Mouse (Mus musculus) forebrain, embryonic 13.5 days (tissue): ENCODE measurements at regions not wholly inside any gene's neighbourhood (a gene's known extent, or its start where the extent isn't known, plus 50 kb on each side); places are given as distances from the start of the nearest gene placed in this dataset.

Experiments used
- ATAC-seq: fragments of 200-750 bp; cut with Nextera tagmentation; 2 replicates; pipeline ENCODE4 v1.8.0; 2017
- H3K27ac ChIP-seq: fragments of 300-500 bp; sonication (generic); 2 replicates; pipeline ENCODE4 v1.5.1; 2015; ENCODE audit warnings: inconsistent platforms, mild to moderate bottlenecking, moderate library complexity
- H3K27me3 ChIP-seq: fragments of 300-500 bp; sonication (generic); 2 replicates; pipeline ENCODE4 v1.6.1; 2015; ENCODE audit warnings: mild to moderate bottlenecking, inconsistent platforms
- H3K36me3 ChIP-seq: fragments of 300-500 bp; sonication (generic); 2 replicates; pipeline ENCODE4 v1.6.1; 2015; ENCODE audit warnings: mild to moderate bottlenecking, inconsistent platforms; ENCODE audit not compliant: poor library complexity, severe bottlenecking
- H3K4me1 ChIP-seq: fragments of 300-500 bp; sonication (generic); 2 replicates; pipeline ENCODE4 v1.6.1; 2015; ENCODE audit warnings: inconsistent platforms
- H3K4me2 ChIP-seq: fragments of 300-500 bp; sonication (generic); 2 replicates; pipeline ENCODE4 v1.6.1; 2015; ENCODE audit warnings: inconsistent platforms, mild to moderate bottlenecking, moderate library complexity
- H3K4me3 ChIP-seq: fragments of 300-500 bp; sonication (generic); 2 replicates; pipeline ENCODE4 v1.5.1; 2015; ENCODE audit warnings: mild to moderate bottlenecking, inconsistent platforms
- H3K9ac ChIP-seq: fragments of 300-500 bp; sonication (generic); 2 replicates; pipeline ENCODE4 v1.6.1; 2015; ENCODE audit warnings: mild to moderate bottlenecking, inconsistent platforms
- H3K9me3 ChIP-seq: fragments of 300-500 bp; sonication (generic); replicated peaks from 2 replicates; pipeline ENCODE4 v1.6.1; 2016; ENCODE audit warnings: inconsistent platforms
- WGBS: fragments of 180-500 bp; shearing (Covaris S2); methylation state at CpG from one replicate; pipeline ENCODE4 v1.1.7; 2015; 5-methylcytosine and 5-hydroxymethylcytosine counted together

DNA sequence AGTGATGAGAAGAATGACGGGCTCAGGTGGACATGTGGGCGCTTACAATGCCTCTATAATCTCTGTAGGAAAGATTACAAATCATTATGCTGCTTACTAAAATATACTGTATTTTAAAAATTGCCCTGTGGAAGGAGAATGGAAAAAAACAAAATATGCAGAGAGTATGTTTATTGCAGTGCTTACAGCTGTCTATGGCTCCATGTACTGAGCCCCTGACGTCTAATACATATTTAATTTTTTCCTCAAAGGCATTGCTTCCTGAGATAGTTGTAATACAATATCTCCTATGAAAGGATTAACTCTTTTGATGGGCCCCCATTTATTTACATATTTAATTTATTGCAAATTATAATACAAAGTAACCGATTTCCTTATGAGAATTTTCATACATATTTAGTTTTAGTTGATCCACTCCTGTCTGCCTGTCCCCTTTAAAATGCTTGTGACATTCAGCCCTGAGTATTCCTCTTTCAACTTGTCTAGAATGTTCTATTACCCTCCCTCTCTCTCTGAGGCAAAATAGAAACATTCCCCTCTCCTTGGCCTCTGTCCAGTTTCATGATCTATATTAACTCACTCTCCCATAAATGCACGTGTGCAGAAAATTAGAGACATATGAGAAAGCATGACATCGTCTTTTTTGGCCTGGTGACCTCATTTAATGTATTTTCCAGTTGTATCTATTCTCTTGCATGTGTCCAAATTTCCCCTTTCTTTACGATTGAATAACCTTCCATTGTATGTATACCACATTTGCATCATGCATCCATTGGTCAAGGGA is 273.1 kb upstream of the Mmadhc start:
- 81% methylated on average over 7 of the region's 7 CpGs for WGBS
- no peaks in the 10 kb centered on the region for H3K27me3 ChIP-seq

DNA sequence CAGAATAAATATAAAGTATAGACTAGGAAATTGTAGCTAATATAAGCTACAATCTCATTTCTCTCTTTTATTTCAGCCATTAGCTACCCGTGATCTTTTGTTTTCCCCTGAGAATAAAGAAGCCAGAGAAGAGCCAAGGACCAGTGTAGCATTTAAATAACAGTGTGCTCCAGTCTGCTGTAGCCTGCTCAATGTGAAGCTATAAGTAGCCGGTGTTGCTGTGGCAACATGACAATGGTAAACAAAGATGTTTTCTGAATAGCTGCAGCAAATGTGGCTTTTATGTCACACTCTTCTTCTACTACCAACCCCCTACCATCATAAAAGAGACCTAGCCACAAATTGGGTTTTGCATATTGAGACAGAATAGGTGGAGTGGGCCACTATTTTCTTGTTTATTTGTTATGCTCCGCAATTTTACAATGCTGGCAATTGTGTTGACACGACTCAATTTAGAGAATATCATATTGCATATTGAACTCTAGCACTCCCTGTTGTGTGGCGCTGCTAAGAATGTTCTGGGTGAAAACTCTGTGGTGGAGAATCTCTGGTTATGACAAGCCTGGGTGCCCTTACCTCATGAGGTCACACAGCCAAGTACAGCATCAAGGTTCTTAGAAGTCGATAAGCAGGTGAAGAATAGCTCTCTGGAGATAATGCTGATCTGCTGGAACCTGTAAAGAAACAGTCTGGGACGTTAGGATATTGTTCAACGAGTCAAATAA is 272.3 kb upstream of the Mmadhc start:
- Histone ChIP-seq H3K27me3 (no peaks in the 10 kb centered on the region), H3K36me3 (no peaks in the 10 kb centered on the region), H3K4me2 (no peak overlapping the region), H3K4me1 (peaks cover 10% of the 10 kb centered on the region), H3K9me3 (no peaks in the 10 kb centered on the region), H3K4me3 (no peak overlapping the region), H3K9ac (no peak overlapping the region), H3K27ac (no peak overlapping the region)
- 44% methylated on average over 8 of the region's 8 CpGs for WGBS
- peak; percentile 89 for ATAC-seq

More for the DNA sequence above, 273.1 kb upstream of the Mmadhc start:
- H3K9me3 ChIP-seq, result no peaks in the 10 kb centered on the region
- H3K4me1 ChIP-seq, result peaks cover 10% of the 10 kb centered on the region
- H3K36me3 ChIP-seq, result no peaks in the 10 kb centered on the region
- H3K27ac ChIP-seq, result no peak overlapping the region
- no peak overlapping the region for H3K9ac ChIP-seq
- ATAC-seq, result no peak
- H3K4me2 ChIP-seq, result no peak overlapping the region
- H3K4me3 ChIP-seq, result no peak overlapping the region

DNA sequence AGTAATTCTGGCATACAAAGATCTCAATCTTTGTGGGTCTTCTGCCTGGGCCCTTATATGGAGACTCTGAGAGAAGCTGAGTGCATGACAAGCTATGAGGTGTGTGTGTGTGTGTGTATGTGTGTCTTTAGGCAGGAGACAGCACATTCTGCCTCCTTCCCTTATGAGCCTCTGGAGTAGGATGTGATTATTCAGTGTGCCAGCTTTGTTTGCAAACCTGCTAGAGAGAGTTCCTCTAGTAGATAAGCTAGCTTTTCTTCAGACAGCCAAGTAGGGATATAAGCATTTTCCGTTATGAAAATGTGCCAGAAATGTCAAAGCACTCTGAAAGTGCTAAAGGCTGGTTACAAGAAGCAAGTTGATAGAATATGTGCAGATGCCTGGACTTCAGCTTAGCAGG is 270.9 kb upstream of the Mmadhc start:
- Histone ChIP-seq H3K4me1 (peaks cover 10% of the 10 kb centered on the region), H3K27me3 (no peaks in the 10 kb centered on the region), H3K4me2 (no peak overlapping the region), H3K27ac (no peak overlapping the region), H3K9me3 (no peaks in the 10 kb centered on the region), H3K9ac (no peak overlapping the region), H3K4me3 (no peak overlapping the region), H3K36me3 (no peaks in the 10 kb centered on the region)
- no peak for ATAC-seq
- WGBS, result 77% methylated on average over 1 of the region's 1 CpGs

DNA sequence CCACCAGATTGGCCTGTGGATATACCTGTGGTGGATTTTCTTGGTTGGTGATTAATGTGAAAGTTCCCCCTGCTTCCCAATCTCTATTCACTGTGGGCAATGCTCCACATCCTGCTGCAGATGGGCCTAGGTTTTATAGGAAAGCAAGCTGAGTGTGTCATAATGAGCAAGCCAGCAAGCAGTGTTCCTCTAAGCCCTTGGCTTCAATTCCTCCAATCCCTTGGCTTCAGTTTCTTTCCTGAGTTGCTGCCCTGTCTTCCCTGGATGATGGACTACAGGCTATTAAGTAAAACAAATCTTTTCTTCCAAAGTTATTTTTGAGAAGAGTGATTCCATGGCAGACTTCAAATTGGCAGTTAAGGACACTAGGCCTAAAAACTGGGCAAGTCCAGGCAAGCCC is 257.4 kb upstream of the Mmadhc start:
- no peak overlapping the region for H3K27ac ChIP-seq
- H3K9me3 ChIP-seq, result no peaks in the 10 kb centered on the region
- H3K4me2 ChIP-seq, result no peak overlapping the region
- no peaks in the 10 kb centered on the region for H3K27me3 ChIP-seq
- H3K36me3 ChIP-seq, result no peaks in the 10 kb centered on the region
- H3K4me3 ChIP-seq, result no peak overlapping the region
- no peak overlapping the region for H3K9ac ChIP-seq
- no peak for ATAC-seq
- peaks cover 10% of the 10 kb centered on the region; the same call in 1 of the 2 replicates for H3K4me1 ChIP-seq

DNA sequence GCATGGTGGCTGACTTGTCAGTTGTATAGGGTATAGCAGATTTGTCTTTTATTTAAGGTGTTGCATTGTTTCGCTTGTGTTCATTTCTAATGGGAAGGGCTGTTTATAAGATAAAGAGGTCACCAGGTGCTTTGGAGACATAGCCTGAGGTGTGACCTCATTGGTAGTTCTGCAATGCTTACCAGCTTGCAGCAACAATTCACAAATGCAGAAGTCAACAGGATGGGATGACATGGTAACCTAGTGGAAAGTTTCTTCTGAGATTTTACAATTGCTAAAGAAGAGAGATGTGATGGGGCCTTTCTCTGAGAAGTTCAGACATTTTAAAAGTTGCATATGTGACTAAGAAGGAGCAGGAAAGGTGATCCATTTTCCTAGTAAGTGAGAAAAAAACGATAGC is 255.8 kb upstream of the Mmadhc start:
- Histone ChIP-seq H3K4me3 (no peak overlapping the region), H3K4me1 (peaks cover 10% of the 10 kb centered on the region; the same call in 1 of the 2 replicates), H3K27me3 (no peaks in the 10 kb centered on the region), H3K9me3 (no peaks in the 10 kb centered on the region), H3K9ac (no peak overlapping the region), H3K36me3 (no peaks in the 10 kb centered on the region), H3K27ac (no peak overlapping the region), H3K4me2 (no peak overlapping the region)
- WGBS, result 91% methylated on average over 2 of the region's 2 CpGs
- ATAC-seq, result no peak

DNA sequence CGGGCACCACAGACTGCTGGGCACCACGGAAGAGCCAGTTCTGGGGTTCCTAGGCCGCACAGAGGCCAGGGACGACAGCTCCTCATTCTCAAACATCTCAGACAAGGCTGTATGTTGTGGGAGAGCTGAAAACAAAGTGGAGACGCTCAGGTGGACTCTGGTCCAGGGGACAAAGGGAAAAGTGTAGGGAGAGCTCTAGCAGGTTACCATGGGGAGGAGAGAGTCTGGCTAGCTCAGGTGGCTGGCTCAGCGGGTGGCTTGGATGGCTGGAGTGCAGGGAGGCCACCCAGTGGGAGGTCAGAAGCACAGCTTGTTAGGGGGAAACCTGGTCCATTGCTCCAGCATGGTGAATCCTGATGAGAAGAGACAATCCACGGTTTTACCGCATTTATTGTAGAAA is 253.3 kb upstream of the Mmadhc start:
- 74% methylated on average over 8 of the region's 8 CpGs for WGBS
- H3K27me3 ChIP-seq, result no peaks in the 10 kb centered on the region
- no peak overlapping the region for H3K9ac ChIP-seq
- no peak for ATAC-seq
- no peaks in the 10 kb centered on the region for H3K9me3 ChIP-seq
- H3K4me1 ChIP-seq, result peaks cover 10% of the 10 kb centered on the region; the same call in 1 of the 2 replicates
- H3K4me2 ChIP-seq, result no peak overlapping the region
- H3K27ac ChIP-seq, result no peak overlapping the region
- H3K4me3 ChIP-seq, result no peak overlapping the region
- no peaks in the 10 kb centered on the region for H3K36me3 ChIP-seq

DNA sequence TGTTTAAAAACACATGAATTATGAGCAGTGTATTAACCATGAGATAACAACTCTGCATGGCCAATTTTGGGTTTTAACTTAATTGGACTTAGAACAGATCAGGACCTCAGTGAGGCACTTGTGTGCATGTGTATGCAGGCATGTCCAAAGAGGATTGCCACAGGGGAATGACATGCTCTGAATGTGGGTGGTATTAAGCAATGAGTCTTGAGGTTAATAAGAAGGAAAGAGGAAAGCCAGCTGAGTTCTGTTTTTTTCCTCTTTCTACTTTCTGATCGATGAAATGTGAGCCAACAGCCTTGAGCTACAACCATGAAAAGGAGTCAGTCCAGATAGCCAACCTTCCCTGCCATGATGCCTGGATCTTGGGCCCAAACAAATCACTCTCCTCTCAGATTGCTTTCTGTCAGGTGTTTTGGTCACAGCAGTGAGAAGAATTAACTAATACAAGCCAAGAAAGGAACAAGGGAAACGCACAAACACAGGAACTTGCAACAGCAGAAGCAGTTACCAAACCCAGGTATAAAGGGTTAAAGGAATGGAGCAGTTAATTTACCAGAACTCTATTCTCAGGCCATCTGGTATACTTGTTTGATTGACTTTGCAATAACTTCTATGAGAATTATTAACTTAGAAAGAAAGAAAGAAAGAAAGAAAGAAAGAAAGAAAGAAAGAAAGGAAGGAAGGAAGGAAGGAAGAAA is 243.3 kb upstream of the Mmadhc start:
- no peak overlapping the region for H3K9ac ChIP-seq
- no peak overlapping the region for H3K27ac ChIP-seq
- no peaks in the 10 kb centered on the region for H3K9me3 ChIP-seq
- no peaks in the 10 kb centered on the region for H3K27me3 ChIP-seq
- H3K4me3 ChIP-seq, result no peak overlapping the region
- H3K4me2 ChIP-seq, result no peak overlapping the region
- no peaks in the 10 kb centered on the region for H3K36me3 ChIP-seq
- 87% methylated on average over 2 of the region's 2 CpGs for WGBS
- H3K4me1 ChIP-seq, result no peaks in the 10 kb centered on the region
- ATAC-seq, result no peak

DNA sequence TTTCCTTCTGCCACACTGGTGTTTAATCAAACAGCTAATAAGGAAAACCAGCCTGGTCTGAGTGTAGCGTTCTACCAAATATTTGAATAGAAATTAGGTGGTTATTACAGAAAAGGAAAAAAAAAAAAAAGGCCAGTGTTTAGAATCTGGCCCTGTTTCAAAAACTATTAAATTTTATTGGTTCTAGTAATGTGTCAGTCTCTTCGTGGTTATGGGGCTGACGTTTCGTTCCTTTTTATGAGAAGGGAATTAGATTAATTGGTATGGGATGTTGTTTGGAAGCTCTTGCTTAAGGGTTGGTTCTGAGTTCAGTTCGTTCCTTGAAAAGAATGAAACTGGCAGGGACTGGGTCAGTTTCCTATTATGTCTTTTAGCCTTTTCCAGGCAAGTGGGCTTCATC is 241.5 kb upstream of the Mmadhc start:
- no peaks in the 10 kb centered on the region for H3K9me3 ChIP-seq
- no peaks in the 10 kb centered on the region for H3K4me1 ChIP-seq
- no peak overlapping the region for H3K4me2 ChIP-seq
- ATAC-seq, result no peak
- no peak overlapping the region for H3K9ac ChIP-seq
- H3K27me3 ChIP-seq, result no peaks in the 10 kb centered on the region
- 83% methylated on average over 5 of the region's 5 CpGs for WGBS
- no peak overlapping the region for H3K4me3 ChIP-seq
- no peak overlapping the region for H3K27ac ChIP-seq
- no peaks in the 10 kb centered on the region for H3K36me3 ChIP-seq

DNA sequence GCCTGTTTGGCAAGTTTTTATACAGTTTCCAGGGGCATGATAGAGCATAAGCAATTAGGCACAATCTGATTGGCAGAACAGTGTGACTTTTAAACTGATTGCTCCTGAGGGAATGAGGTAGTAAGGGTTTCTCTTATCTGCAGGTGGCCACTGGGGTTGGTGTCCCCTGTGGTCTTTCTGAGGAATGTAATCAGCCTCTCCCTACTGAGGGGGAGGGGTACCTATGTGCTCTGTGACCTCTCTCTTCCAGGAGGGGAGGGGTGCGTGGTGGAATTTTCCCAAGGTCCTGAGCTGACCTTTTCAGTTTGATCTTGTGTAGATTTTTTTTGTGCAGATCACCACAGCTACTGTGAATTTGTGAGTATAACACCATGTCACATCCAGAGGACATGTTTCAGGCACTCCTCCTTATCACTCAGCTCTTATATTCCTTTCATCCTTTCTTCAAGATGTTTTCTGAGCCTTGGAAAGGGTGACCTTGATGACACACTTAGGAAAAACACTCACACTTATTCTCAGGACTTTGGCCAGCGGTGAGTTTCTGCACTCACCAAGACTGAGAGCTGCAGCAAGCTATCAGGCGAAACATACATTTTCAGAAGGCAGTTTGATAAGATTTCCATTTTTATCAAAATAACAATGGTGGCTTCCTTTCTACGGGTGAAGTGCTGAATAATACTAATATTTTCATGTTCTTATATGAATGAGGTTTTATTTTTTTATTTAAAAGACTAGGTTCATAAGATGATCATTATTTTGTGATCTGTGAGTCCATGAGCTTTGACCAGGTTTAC is 238.7 kb upstream of the Mmadhc start:
- H3K4me2 ChIP-seq, result no peak overlapping the region
- no peaks in the 10 kb centered on the region for H3K27me3 ChIP-seq
- H3K36me3 ChIP-seq, result no peaks in the 10 kb centered on the region
- H3K4me3 ChIP-seq, result no peak overlapping the region
- no peak for ATAC-seq
- H3K9ac ChIP-seq, result no peak overlapping the region
- H3K9me3 ChIP-seq, result no peaks in the 10 kb centered on the region
- no peak overlapping the region for H3K27ac ChIP-seq
- H3K4me1 ChIP-seq, result no peaks in the 10 kb centered on the region
- 90% methylated on average over 4 of the region's 4 CpGs for WGBS

DNA sequence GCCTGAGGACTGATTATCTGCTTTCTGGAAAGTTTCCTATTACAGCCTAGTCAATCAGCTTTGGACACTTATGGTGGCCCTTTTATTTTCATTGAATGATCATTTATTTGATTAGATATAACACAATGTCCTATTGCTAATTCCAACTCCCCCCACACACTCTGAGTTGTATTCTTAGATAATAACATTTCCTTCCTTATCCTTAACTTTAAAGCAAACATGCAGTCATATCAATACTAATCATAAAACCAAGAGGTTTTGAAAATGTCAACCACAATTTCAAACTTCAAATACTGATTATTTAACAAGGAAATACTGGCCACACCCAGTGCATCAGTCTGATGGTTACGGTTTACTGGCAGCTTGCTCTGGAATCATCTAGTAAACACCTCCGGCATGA is 237.1 kb upstream of the Mmadhc start:
- Histone ChIP-seq H3K4me1 (no peaks in the 10 kb centered on the region), H3K27ac (no peak overlapping the region), H3K4me2 (no peak overlapping the region), H3K9ac (no peak overlapping the region), H3K27me3 (no peaks in the 10 kb centered on the region), H3K9me3 (no peaks in the 10 kb centered on the region), H3K4me3 (no peak overlapping the region), H3K36me3 (no peaks in the 10 kb centered on the region)
- ATAC-seq, result no peak
- WGBS, result 93% methylated on average over 2 of the region's 2 CpGs

DNA sequence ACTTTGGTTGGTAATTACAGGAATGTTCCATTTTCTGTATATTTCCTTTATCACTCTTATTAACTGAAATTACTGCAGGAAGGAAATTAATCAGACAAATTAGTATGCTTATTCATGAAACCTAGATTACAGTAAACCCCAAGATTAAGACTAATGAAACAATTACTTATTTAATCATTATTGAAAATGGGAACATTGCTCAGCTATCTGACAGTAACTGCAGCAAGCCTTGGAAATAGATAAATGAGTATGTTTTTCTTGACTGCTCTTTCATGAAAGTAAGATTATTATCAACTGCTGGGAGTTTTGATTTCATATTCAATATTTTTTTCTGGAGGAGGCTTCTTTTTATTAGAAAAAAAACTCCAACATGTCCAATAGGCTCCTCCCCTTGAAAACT is 230.8 kb upstream of the Mmadhc start:
- no peak for ATAC-seq
- Histone ChIP-seq H3K9me3 (no peaks in the 10 kb centered on the region), H3K27me3 (no peaks in the 10 kb centered on the region), H3K4me3 (no peak overlapping the region), H3K9ac (no peak overlapping the region), H3K4me2 (no peak overlapping the region), H3K36me3 (no peaks in the 10 kb centered on the region), H3K27ac (no peak overlapping the region), H3K4me1 (no peaks in the 10 kb centered on the region)
